Mouse (Mus musculus): Measurements from ENCODE around the gene Prrg3. TPM values are rescaled to one million over a fixed set of nuclear protein-coding genes. Genes with fewer than 3 reads are reported as not detected.

The Prrg3 gene
- polyA plus RNA-seq, 1 experiment from 2014 or later = 6.4 TPM

GRCm38 (mm10) chrX:71983205-71983604 is 20.8 kb downstream of the Prrg3 start:
- Histone ChIP-seq H3K9me3 (no peaks in the 10 kb centered on the region), H3K27me3 (replicated peaks) (0 out of 2 replicates have a peak, but pooled peaks cover under 1% of the 10 kb centered on the region), H3K4me3 (no peak overlapping the region), H3K4me2 (no peak overlapping the region), H3K4me1 (no peaks in the 10 kb centered on the region), H3K36me3 (no peaks in the 10 kb centered on the region), H3K9ac (no peak overlapping the region), H3K27ac (replicated peaks) (no peak overlapping the region)
- WGBS = 66% methylated on average over 2 of the region's 2 CpGs
- ATAC-seq (ENCODE audit: extremely low read depth, insufficient number of reproducible peaks, low FRiP score, low TSS enrichment) = no peak

GRCm38 (mm10) chrX:71983775-71984174 is 21.4 kb downstream of the Prrg3 start:
- ATAC-seq (ENCODE audit: extremely low read depth, insufficient number of reproducible peaks, low FRiP score, low TSS enrichment) = no peak
- Histone ChIP-seq H3K9ac (no peak overlapping the region), H3K4me1 (no peaks in the 10 kb centered on the region), H3K27ac (replicated peaks) (no peak overlapping the region), H3K9me3 (no peaks in the 10 kb centered on the region), H3K36me3 (no peaks in the 10 kb centered on the region), H3K4me2 (no peak overlapping the region), H3K27me3 (replicated peaks) (peaks cover 6% of the 10 kb centered on the region; the same call in 1 of the 2 replicates), H3K4me3 (no peak overlapping the region)
- WGBS = 69% methylated on average over 1 of the region's 1 CpGs

GRCm38 (mm10) chrX:71991549-71991948 is 29.1 kb downstream of the Prrg3 start, which contains the start of gene Cnga2:
Gene Cnga2, plus strand, starts transcription at chrX:71991849.
- WGBS = 74% methylated on average over 3 of the region's 3 CpGs
- no peak within 1 kb of the TSS for H3K27ac ChIP-seq (replicated peaks)

DNA sequence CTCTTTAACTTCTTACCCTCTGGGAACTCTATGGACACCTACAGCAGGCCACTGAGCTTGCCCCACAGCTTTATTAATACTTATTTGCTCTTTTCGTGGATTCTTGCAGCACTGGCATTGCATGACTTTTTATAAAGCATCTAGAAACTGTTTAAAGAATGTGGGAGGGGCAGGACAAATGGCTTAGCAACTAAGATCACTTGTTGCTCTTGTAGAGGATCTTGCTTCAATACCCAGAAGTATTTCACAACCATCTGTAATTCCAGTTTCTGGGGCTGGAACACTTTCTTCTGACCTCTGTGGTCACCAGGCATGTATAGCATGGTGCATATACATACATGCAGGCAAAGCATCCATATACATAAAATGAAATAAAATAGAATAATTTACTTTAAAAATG is 33.5 kb downstream of the Prrg3 start:
- H3K9me3 ChIP-seq = no peaks in the 10 kb centered on the region
- ATAC-seq (ENCODE audit: extremely low read depth, insufficient number of reproducible peaks, low FRiP score, low TSS enrichment) = no peak
- no peaks in the 10 kb centered on the region for H3K36me3 ChIP-seq
- H3K4me1 ChIP-seq = no peaks in the 10 kb centered on the region
- H3K9ac ChIP-seq = no peak overlapping the region
- no peak overlapping the region for H3K4me2 ChIP-seq
- H3K4me3 ChIP-seq = no peak overlapping the region
- WGBS = 46% methylated on average over 1 of the region's 1 CpGs
- H3K27me3 ChIP-seq (replicated peaks) = peaks cover 3% of the 10 kb centered on the region; the same call in 1 of the 2 replicates
- no peak overlapping the region for H3K27ac ChIP-seq (replicated peaks)

More at GRCm38 (mm10) chrX:71991549-71991948, 29.1 kb downstream of the Prrg3 start, which contains the start of gene Cnga2:
- no peak within 1 kb of the TSS for H3K4me3 ChIP-seq
- H3K9me3 ChIP-seq = no peaks in the 10 kb centered on the region
- H3K4me2 ChIP-seq = no peak within 1 kb of the TSS
- no peak for ATAC-seq (ENCODE audit: extremely low read depth, insufficient number of reproducible peaks, low FRiP score, low TSS enrichment)
- H3K27me3 ChIP-seq (replicated peaks) = peaks cover 12% of the 10 kb centered on the region
- H3K36me3 ChIP-seq = no peaks in the 10 kb centered on the region
- H3K4me1 ChIP-seq = no peaks in the 10 kb centered on the region
- no peak within 1 kb of the TSS for H3K9ac ChIP-seq

GRCm38 (mm10) chrX:72009930-72010329 is 47.5 kb downstream of the Prrg3 start:
- Histone ChIP-seq H3K9me3 (no peaks in the 10 kb centered on the region), H3K27ac (replicated peaks) (no peak overlapping the region), H3K27me3 (replicated peaks) (0 out of 2 replicates have a peak, but pooled peaks cover 5% of the 10 kb centered on the region), H3K4me1 (no peaks in the 10 kb centered on the region), H3K4me3 (no peak overlapping the region), H3K9ac (no peak overlapping the region), H3K4me2 (no peak overlapping the region), H3K36me3 (no peaks in the 10 kb centered on the region)
- ATAC-seq (ENCODE audit: extremely low read depth, insufficient number of reproducible peaks, low FRiP score, low TSS enrichment) = no peak

GRCm38 (mm10) chrX:72012236-72012635 is 49.8 kb downstream of the Prrg3 start:
- Histone ChIP-seq H3K4me2 (no peak overlapping the region), H3K4me1 (no peaks in the 10 kb centered on the region), H3K27ac (replicated peaks) (no peak overlapping the region; the same call in 1 of the 2 replicates), H3K9me3 (no peaks in the 10 kb centered on the region), H3K27me3 (replicated peaks) (no peaks in the 10 kb centered on the region), H3K36me3 (no peaks in the 10 kb centered on the region), H3K4me3 (no peak overlapping the region), H3K9ac (no peak overlapping the region)
- 47% methylated on average over 9 of the region's 9 CpGs for WGBS
- ATAC-seq (ENCODE audit: extremely low read depth, insufficient number of reproducible peaks, low FRiP score, low TSS enrichment) = no peak

GRCm38 (mm10) chrX:72012804-72013203 is 50.4 kb downstream of the Prrg3 start:
- Histone ChIP-seq H3K27me3 (replicated peaks) (no peaks in the 10 kb centered on the region), H3K36me3 (no peaks in the 10 kb centered on the region), H3K4me3 (no peak overlapping the region), H3K9me3 (no peaks in the 10 kb centered on the region), H3K27ac (replicated peaks) (no peak overlapping the region), H3K4me2 (no peak overlapping the region), H3K4me1 (no peaks in the 10 kb centered on the region), H3K9ac (no peak overlapping the region)
- WGBS = 27% methylated on average over 3 of the region's 3 CpGs
- no peak for ATAC-seq (ENCODE audit: extremely low read depth, insufficient number of reproducible peaks, low FRiP score, low TSS enrichment)

DNA sequence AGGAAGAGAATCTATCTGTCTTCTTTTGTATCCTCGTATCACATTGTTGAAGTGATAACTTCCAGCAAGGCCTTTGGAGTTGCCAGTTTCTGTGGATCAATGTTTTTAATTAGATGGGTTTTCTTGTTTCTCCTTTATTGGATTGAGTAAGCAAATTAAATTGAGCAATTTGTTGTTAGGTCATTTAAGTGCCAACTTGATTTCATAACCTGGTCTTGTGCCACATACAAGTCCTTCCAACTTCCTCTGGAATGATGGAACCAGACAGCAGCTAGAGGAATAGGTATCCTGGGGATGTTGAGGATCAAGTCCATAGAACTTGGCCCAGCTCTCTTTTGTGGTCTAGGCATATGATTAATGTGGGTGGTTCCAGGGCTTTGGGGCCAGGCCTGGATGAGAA is 59.8 kb downstream of the Prrg3 start:
- Histone ChIP-seq H3K4me3 (no peak overlapping the region), H3K9ac (no peak overlapping the region), H3K4me2 (no peak overlapping the region), H3K9me3 (no peaks in the 10 kb centered on the region), H3K27ac (replicated peaks) (no peak overlapping the region), H3K27me3 (replicated peaks) (no peaks in the 10 kb centered on the region), H3K36me3 (no peaks in the 10 kb centered on the region), H3K4me1 (no peaks in the 10 kb centered on the region)
- no peak for ATAC-seq (ENCODE audit: extremely low read depth, insufficient number of reproducible peaks, low FRiP score, low TSS enrichment)
- 64% methylated on average over 1 of the region's 1 CpGs for WGBS

Other genes starting within 250 kb of the Prrg3 start
- 38.9 and 44.8 TPM in 2 replicates for gene Vma21, start 146.7 kb upstream of the Prrg3 start, polyA plus RNA-seq (2015; fragmentation: Nextera tagmentation; extraction: Ambion mirVana)
- gene Gm1141, start 41.6 kb upstream of the Prrg3 start, polyA plus RNA-seq (2015; fragmentation: Nextera tagmentation; extraction: Ambion mirVana) = not detected in 2 replicates
- 0.17 TPM in 1 of 2 replicates, not detected in the other for gene Fate1, start 10.4 kb downstream of the Prrg3 start, polyA plus RNA-seq (2015; fragmentation: Nextera tagmentation; extraction: Ambion mirVana)
- 0.08 and 0.09 TPM in 2 replicates for gene Cnga2, start 29.2 kb downstream of the Prrg3 start, polyA plus RNA-seq (2015; fragmentation: Nextera tagmentation; extraction: Ambion mirVana)

Data from heart, embryonic 13.5 days (tissue).